Mouse (Mus musculus): ENCODE results near the gene Rnf111.
A peak's percentile ranks its signal among the peaks of the same experiment; 100 is the strongest.

The Rnf111 gene

GRCm38 (mm10) chr9:70391660-70392562 is 111.6 kb downstream of the Rnf111 start:
- DNase-seq = no peak

- no peak for DNase-seq
These were observed 112.5 kb downstream of the Rnf111 start for GRCm38 (mm10) chr9:70391042-70391441.

- peak; percentile 21 to 30 for DNase-seq
These were observed 114.0 kb downstream of the Rnf111 start for GRCm38 (mm10) chr9:70389548-70389947.

- no peak for DNase-seq
These were observed 116.0 kb downstream of the Rnf111 start for GRCm38 (mm10) chr9:70387410-70388119.

- DNase-seq = no peak
These were observed 118.4 kb downstream of the Rnf111 start for GRCm38 (mm10) chr9:70384958-70385728.

GRCm38 (mm10) chr9:70384494-70384893 is 119.0 kb downstream of the Rnf111 start:
- DNase-seq = no peak

- DNase-seq = no peak
These were observed 119.8 kb downstream of the Rnf111 start for GRCm38 (mm10) chr9:70383750-70384149.

GRCm38 (mm10) chr9:70382091-70382490 is 121.4 kb downstream of the Rnf111 start:
- no peak for DNase-seq

- DNase-seq = no peak
These were observed 123.7 kb downstream of the Rnf111 start for GRCm38 (mm10) chr9:70379502-70380467.
